In the genomic region with DNA sequence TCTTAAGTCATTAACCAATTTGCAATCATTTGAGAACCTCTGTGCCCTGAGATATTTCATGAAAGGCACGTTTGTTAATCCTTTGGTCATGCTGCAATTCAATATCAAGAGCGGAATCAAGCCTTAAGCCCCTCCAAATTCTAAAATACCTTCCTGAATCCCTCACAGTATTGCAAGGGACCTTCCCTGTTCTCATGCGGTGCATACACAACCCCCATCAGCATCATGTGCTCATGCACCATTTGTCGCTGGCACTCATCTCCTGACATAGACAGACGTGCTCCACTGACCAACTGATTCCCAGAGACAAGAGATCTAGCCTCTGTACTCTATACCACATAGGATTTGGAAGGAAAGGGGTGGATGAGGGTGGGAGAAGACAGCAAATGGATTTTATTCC, we compare ENCODE assay signal across 22 mouse cellular contexts.
A peak's percentile ranks its signal among the peaks of the same experiment; 100 is the strongest.
DNase-seq lines count a peak whose midpoint lies in the region; ATAC-seq and TF ChIP-seq lines count a peak whose summit lies in the region.
"Had no signal": no experiment of that assay in that cellular context is flagged by ENCODE, and none has a peak within 500 bp of the region (broad histone marks: within the 10 kb centered on the region; RNA-seq: fewer than 3 reads in every experiment).

No protein-coding gene starts in this region.

- H3K4me1 ChIP-seq in embryonic facial prominence, embryonic 11.5 days (ENCODE audit: control insufficient read depth, insufficient read depth, low read length) = no peaks in the 10 kb centered on the region
- peaks cover 6% of the 10 kb centered on the region for H3K4me1 ChIP-seq in embryonic facial prominence, embryonic 10.5 days
- H3K4me1 ChIP-seq in limb, embryonic 14.5 days (ENCODE audit: control insufficient read depth, insufficient read depth, low read length) = no peaks in the 10 kb centered on the region
- no peaks in the 10 kb centered on the region for H3K4me1 ChIP-seq in limb, embryonic 10.5 days
- H3K4me1 ChIP-seq in midbrain, embryonic 11.5 days (ENCODE audit: control insufficient read depth, insufficient read depth, low read length) = no peaks in the 10 kb centered on the region
- H3K4me1 ChIP-seq in midbrain, embryonic 10.5 days = peaks cover 3% of the 10 kb centered on the region; the same call in 1 of the 2 replicates
- peaks cover 4% of the 10 kb centered on the region; the same call in 1 of the 2 replicates for H3K4me1 ChIP-seq in embryonic facial prominence, embryonic 14.5 days (ENCODE audit: control insufficient read depth, insufficient read depth, low read length)

- peak; percentile 21 for DNase-seq in embryonic facial prominence, embryonic 11.5 days (ENCODE audit: low spot score)
- DNase-seq in embryonic facial prominence, embryonic 10.5 days (ENCODE audit: low spot score) = no peak
- no peak for DNase-seq in limb, embryonic 14.5 days (ENCODE audit: low spot score)
- DNase-seq in limb, embryonic 10.5 days (ENCODE audit: low spot score) = no peak
- peak; percentile 19 for DNase-seq in midbrain, embryonic 11.5 days (ENCODE audit: low spot score, missing footprints)
- DNase-seq in midbrain, embryonic 10.5 days (ENCODE audit: low spot score) = no peak
- DNase-seq in embryonic facial prominence, embryonic 14.5 days (ENCODE audit: low spot score) = peak; percentile 58
- no peak for DNase-seq in layer of hippocampus, adult 9-11 months
- DNase-seq: adrenal gland, adult 2 months; adrenal gland, adult 8-10 months; adrenal gland, postnatal 10 days; adrenal gland, postnatal 14 days; adrenal gland, postnatal 25 days; adrenal gland, postnatal 36 days; B cell, adult 2 months; cerebellum, adult 11 months; cerebellum, adult 11-12 months had no signal

- H3K27ac ChIP-seq in embryonic facial prominence, embryonic 11.5 days (replicated peaks; ENCODE audit: low read depth, low read length) = no peak overlapping the region
- no peak overlapping the region for H3K27ac ChIP-seq in embryonic facial prominence, embryonic 10.5 days (replicated peaks)
- no peak overlapping the region for H3K27ac ChIP-seq in limb, embryonic 14.5 days (replicated peaks; ENCODE audit: low read depth, low read length)
- H3K27ac ChIP-seq in limb, embryonic 10.5 days = no peak overlapping the region
- no peak overlapping the region for H3K27ac ChIP-seq in midbrain, embryonic 11.5 days (ENCODE audit: low read depth, low read length)
- H3K27ac ChIP-seq in midbrain, embryonic 10.5 days (replicated peaks) = no peak overlapping the region
- no peak overlapping the region for H3K27ac ChIP-seq in embryonic facial prominence, embryonic 14.5 days (replicated peaks; ENCODE audit: low read depth, low read length)

- TF ChIP-seq POLR2A in limb, embryonic 14.5 days (IDR thresholded peaks at IDR 0.05; ENCODE audit: borderline replicate concordance, extremely low read depth, insufficient read depth, insufficient read length) = no peak

- H3K36me3 ChIP-seq in embryonic facial prominence, embryonic 11.5 days (replicated peaks; ENCODE audit: control insufficient read depth, insufficient read depth, low read depth, low read length) = no peaks in the 10 kb centered on the region
- no peaks in the 10 kb centered on the region for H3K36me3 ChIP-seq in embryonic facial prominence, embryonic 10.5 days (replicated peaks)
- H3K36me3 ChIP-seq in limb, embryonic 14.5 days (ENCODE audit: control insufficient read depth, insufficient read depth, low read length) = no peaks in the 10 kb centered on the region; the same call in 1 of the 2 replicates
- peaks cover 12% of the 10 kb centered on the region; the same call in 1 of the 2 replicates for H3K36me3 ChIP-seq in limb, embryonic 10.5 days
- no peaks in the 10 kb centered on the region for H3K36me3 ChIP-seq in midbrain, embryonic 11.5 days (ENCODE audit: control insufficient read depth, insufficient read depth, low read length)
- H3K36me3 ChIP-seq in midbrain, embryonic 10.5 days = no peaks in the 10 kb centered on the region
- H3K36me3 ChIP-seq in embryonic facial prominence, embryonic 14.5 days (ENCODE audit: control insufficient read depth, insufficient read depth, low read length) = no peaks in the 10 kb centered on the region
- H3K36me3 ChIP-seq: G1E had no signal

- H3K27me3 ChIP-seq in embryonic facial prominence, embryonic 11.5 days (ENCODE audit: control insufficient read depth, insufficient read depth, low read length) = no peaks in the 10 kb centered on the region
- peaks cover 7% of the 10 kb centered on the region for H3K27me3 ChIP-seq in embryonic facial prominence, embryonic 10.5 days (replicated peaks; ENCODE audit: low read depth, poor library complexity, severe bottlenecking)
- no peaks in the 10 kb centered on the region for H3K27me3 ChIP-seq in limb, embryonic 14.5 days (ENCODE audit: control insufficient read depth, insufficient read depth, low read length)
- H3K27me3 ChIP-seq in limb, embryonic 10.5 days (ENCODE audit: low read depth, poor library complexity, severe bottlenecking) = peaks cover 37% of the 10 kb centered on the region
- no peaks in the 10 kb centered on the region for H3K27me3 ChIP-seq in midbrain, embryonic 11.5 days (ENCODE audit: control insufficient read depth, insufficient read depth, low read length)
- 0 out of 2 replicates have a peak, but pooled peaks cover 3% of the 10 kb centered on the region for H3K27me3 ChIP-seq in midbrain, embryonic 10.5 days (ENCODE audit: low read depth, poor library complexity, severe bottlenecking)
- H3K27me3 ChIP-seq in embryonic facial prominence, embryonic 14.5 days (replicated peaks; ENCODE audit: control insufficient read depth, insufficient read depth, low read length) = no peaks in the 10 kb centered on the region
- H3K27me3 ChIP-seq: CH12.LX had no signal

- ATAC-seq in embryonic facial prominence, embryonic 11.5 days (replicated peaks; ENCODE audit: insufficient number of reproducible peaks, low FRiP score, low TSS enrichment, low read depth) = no peak
- peak; percentile 53; the same call in 1 of the 2 replicates for ATAC-seq in limb, embryonic 14.5 days (ENCODE audit: low FRiP score, low read depth)
- ATAC-seq in midbrain, embryonic 11.5 days (ENCODE audit: low FRiP score) = no peak
- ATAC-seq in embryonic facial prominence, embryonic 14.5 days (ENCODE audit: low read depth) = 0 out of 2 replicates have a peak, but pooled peaks have one; percentile 44
- ATAC-seq: activated CD4-positive, CD25-positive, alpha-beta regulatory T cell, adult 4 months; CD4-positive, CD25-positive, alpha-beta regulatory T cell, adult 4 months; Patski had no signal

- no peak overlapping the region for H3K4me3 ChIP-seq in embryonic facial prominence, embryonic 11.5 days (ENCODE audit: low read depth, low read length)
- no peak overlapping the region for H3K4me3 ChIP-seq in embryonic facial prominence, embryonic 10.5 days
- no peak overlapping the region for H3K4me3 ChIP-seq in limb, embryonic 14.5 days (replicated peaks; ENCODE audit: low read length)
- H3K4me3 ChIP-seq in limb, embryonic 10.5 days = no peak overlapping the region
- no peak overlapping the region for H3K4me3 ChIP-seq in midbrain, embryonic 11.5 days (ENCODE audit: low read depth, low read length)
- H3K4me3 ChIP-seq in midbrain, embryonic 10.5 days = no peak overlapping the region
- no peak overlapping the region for H3K4me3 ChIP-seq in embryonic facial prominence, embryonic 14.5 days (ENCODE audit: low read depth, low read length)

- H3K4me2 ChIP-seq in embryonic facial prominence, embryonic 11.5 days (ENCODE audit: low read depth, low read length) = no peak overlapping the region
- H3K4me2 ChIP-seq in limb, embryonic 14.5 days (replicated peaks; ENCODE audit: low read depth, low read length, severe bottlenecking) = no peak overlapping the region
- H3K4me2 ChIP-seq in midbrain, embryonic 11.5 days = no peak overlapping the region
- no peak overlapping the region for H3K4me2 ChIP-seq in embryonic facial prominence, embryonic 14.5 days (ENCODE audit: low read depth, low read length)

- no peak overlapping the region for H3K9ac ChIP-seq in embryonic facial prominence, embryonic 11.5 days (replicated peaks; ENCODE audit: low read length)
- H3K9ac ChIP-seq in limb, embryonic 14.5 days (ENCODE audit: low read depth, low read length, severe bottlenecking) = no peak overlapping the region
- no peak overlapping the region for H3K9ac ChIP-seq in midbrain, embryonic 11.5 days (ENCODE audit: low read length)
- no peak overlapping the region for H3K9ac ChIP-seq in embryonic facial prominence, embryonic 14.5 days (ENCODE audit: low read depth, low read length)

- H3K9me3 ChIP-seq in embryonic facial prominence, embryonic 11.5 days (replicated peaks; ENCODE audit: control insufficient read depth, low read length) = no peaks in the 10 kb centered on the region
- H3K9me3 ChIP-seq in embryonic facial prominence, embryonic 10.5 days = no peaks in the 10 kb centered on the region
- H3K9me3 ChIP-seq in limb, embryonic 14.5 days (ENCODE audit: control insufficient read depth, low read length) = no peaks in the 10 kb centered on the region
- no peaks in the 10 kb centered on the region for H3K9me3 ChIP-seq in limb, embryonic 10.5 days (replicated peaks)
- no peaks in the 10 kb centered on the region for H3K9me3 ChIP-seq in midbrain, embryonic 11.5 days (ENCODE audit: control insufficient read depth, low read length)
- no peaks in the 10 kb centered on the region for H3K9me3 ChIP-seq in midbrain, embryonic 10.5 days (replicated peaks)
- H3K9me3 ChIP-seq in embryonic facial prominence, embryonic 14.5 days (ENCODE audit: control insufficient read depth, low read length) = no peaks in the 10 kb centered on the region
- H3K9me3 ChIP-seq: G1E had no signal

- WGBS in embryonic facial prominence, embryonic 11.5 days = 58% methylated on average over 5 of the region's 5 CpGs
- 64% methylated on average over 5 of the region's 5 CpGs for WGBS in embryonic facial prominence, embryonic 10.5 days
- 76% methylated on average over 5 of the region's 5 CpGs for WGBS in limb, embryonic 14.5 days
- 81% methylated on average over 5 of the region's 5 CpGs for WGBS in limb, embryonic 10.5 days
- 70% methylated on average over 5 of the region's 5 CpGs for WGBS in midbrain, embryonic 11.5 days
- 76% methylated on average over 5 of the region's 5 CpGs for WGBS in midbrain, embryonic 10.5 days
- WGBS in embryonic facial prominence, embryonic 14.5 days = 64% methylated on average over 5 of the region's 5 CpGs

Comparison
In these comparisons a context has a peak if more than half of its experiments do, and no peak if none do; other contexts are left out.
1. ATAC-seq: peak in limb, embryonic 14.5 days (single experiment) and embryonic facial prominence, embryonic 14.5 days (single experiment); none in embryonic facial prominence, embryonic 11.5 days (single experiment) and midbrain, embryonic 11.5 days (single experiment).
2. DNase-seq: peak in embryonic facial prominence, embryonic 11.5 days (single experiment), midbrain, embryonic 11.5 days (single experiment) and embryonic facial prominence, embryonic 14.5 days (single experiment); none in embryonic facial prominence, embryonic 10.5 days (single experiment), limb, embryonic 14.5 days (single experiment), limb, embryonic 10.5 days (single experiment), midbrain, embryonic 10.5 days (single experiment) and layer of hippocampus, adult 9-11 months (single experiment).